Mouse (Mus musculus) T-helper 2 cell (primary cell): ENCODE data around the gene Abcg1.

Experiments used
- in situ Hi-C: fragments of 300-600 bp; cut with MboI, MseI; formaldehyde crosslinking; loops from one replicate; pipeline ENCODE4 v1.15.1; 2025; ENCODE audit warnings: high pct_unique_total_duplicates

The Abcg1 gene

GRCm38 (mm10) chr17:31040421-31040820 is 17.1 kb upstream of the Abcg1 start:
- in situ Hi-C loops, result no loop called here

- in situ Hi-C loops, result no loop called here
Observed at GRCm38 (mm10) chr17:31042751-31043150, 14.7 kb upstream of the Abcg1 start.

DNA sequence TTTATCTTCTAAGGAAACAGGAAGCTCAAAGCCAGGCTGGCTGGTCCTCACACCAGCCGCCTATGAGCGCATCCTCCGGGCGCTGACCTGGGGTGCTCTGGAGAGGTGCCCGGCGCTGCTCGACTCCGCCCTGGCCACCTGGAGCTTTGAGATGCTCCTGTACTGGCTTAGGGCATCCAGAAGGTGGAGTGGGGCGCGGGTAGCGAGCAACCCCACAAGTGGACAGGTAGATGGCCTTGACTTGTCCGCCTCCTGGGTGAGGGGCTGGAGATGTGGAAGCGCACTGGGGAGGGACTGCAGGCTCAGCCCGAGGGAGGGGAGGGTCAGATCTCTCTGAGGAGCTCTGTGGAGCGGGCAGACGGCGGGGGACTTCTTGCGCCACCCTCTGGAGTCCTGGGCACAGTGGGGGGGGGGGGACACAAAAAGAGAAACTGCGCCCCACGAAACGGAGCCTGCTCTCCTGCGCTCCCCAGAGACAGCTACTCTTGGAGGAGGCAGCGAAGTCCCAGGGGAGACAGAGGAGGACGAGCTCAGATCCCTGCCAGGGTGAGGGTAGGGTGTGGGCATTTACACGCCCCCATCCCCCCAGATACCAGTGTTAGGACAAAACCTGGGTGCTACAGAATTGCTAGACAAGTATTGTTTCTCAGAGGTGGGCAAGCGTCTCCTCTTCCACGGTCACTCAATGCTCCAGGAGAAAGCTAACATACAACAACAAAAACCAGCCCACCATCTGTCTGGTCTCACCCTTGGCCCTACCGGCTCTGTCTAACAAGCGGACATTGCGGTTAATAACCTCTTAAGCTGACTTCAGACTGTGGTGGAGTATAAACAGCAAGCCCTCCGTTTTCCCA is 643 bp downstream of the Abcg1 start:
- in situ Hi-C loops, result no loop called here

DNA sequence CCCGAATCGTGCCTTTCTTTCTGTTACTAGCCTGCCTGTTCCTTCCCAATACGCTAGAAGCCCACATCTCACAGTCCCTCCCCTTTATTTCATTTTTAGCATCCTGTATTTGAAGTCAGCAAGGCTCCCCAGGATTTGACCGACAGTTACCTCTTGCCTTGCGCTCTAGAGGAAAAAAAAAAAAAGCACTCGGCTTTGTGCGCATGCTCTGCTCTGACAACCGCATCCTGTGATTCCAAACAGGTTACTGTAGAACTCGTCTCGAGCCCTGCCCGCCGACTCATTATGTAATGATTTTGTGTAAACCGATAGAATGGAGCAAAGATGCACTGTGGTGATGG is 1.2 kb downstream of the Abcg1 start:
- in situ Hi-C loops, result no loop called here

DNA sequence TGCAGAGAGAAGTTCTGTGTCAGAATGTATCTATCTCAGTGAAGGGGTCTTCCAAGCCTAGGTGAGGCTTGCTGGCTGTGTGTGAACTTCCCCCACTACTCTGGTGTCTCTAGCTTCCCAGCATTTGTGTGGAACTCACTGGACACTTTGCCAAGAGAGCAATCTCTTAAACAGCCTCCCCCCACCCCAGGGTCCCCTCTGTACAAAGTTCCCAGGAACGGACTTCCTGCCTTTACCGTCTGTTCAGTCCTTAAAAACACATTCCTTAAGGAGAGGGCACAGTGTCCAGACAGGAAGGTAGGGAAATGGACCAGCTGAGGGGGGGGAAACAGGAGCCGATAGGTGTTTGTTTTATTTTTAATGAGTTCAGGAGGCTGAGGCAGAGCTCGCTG is 2.7 kb downstream of the Abcg1 start:
- in situ Hi-C loops, result no loop called here

DNA sequence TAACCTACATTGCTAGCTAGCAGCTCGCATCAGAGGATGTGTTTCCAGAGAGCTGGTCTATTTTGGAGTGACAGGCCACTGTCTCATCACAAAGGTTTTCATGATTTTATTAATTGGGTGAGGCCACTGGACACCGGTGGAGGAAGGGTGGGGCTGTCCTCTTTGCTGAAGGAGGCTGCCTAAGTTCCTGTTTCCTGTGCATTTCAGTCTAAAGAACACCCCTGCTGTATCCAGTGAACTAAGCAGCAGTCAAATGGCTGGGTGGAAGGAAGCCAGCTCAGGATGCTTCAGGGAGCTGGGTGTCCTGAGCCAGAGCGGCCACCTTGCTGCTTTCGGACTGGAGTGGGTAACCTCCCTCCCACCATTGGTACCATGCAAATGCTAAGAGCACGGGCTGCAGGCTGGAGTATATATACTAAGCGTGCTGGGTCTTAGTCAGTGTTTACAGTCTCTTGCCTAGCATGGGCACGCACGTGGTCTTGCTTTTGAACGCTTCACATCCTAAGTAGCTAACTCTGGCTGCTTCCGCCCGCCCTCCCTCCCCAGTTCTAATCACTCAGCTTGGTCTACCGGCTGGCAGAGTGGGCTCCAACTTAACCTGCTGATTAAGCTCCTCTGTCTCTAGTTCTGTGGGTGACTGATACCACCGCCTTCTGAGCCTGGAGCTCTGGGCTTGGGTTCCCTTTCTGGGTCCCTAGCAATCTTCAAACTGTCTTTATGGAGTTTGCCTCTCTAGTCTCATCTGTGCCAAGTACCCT is 3.3 kb downstream of the Abcg1 start:
- in situ Hi-C loops, result no loop called here

DNA sequence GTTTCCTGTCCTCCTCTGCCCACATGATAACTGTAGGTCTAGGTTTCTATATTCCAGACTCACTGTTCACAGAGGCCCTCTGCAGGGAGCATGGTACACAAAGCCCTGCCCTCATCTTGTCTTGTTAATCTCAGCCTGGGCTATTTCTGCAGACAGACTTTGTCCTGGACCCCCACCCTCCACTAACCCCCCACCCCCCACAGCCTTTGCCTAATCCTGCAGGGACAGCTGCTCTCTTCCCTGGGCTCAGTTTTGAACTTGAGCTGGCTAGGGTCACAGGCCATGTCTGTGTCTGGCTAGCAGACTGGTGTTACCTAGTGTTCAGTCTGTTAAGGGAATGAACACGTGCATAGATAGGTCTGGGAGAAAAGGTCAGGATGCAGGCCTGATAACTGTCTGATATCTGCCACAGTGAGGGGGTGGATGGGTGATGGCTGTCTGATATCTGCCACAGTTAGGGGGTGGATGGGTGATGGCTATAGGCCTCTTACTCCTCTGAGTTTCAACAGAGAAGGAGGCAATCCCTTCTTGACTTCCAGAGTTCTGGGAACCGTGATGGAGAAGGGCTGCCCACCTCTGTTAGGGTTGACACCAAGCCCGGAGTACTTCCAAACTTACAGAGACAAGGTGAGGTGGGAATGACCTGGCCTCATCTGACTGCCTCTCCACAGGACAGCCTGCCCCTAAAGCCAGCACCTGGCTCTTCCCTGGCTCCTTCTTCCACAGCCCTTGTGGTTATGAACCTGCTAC is 4.0 kb downstream of the Abcg1 start:
- in situ Hi-C loops, result no loop called here

- in situ Hi-C loops, result no loop called here
Observed at GRCm38 (mm10) chr17:31066058-31066457, 8.6 kb downstream of the Abcg1 start.

GRCm38 (mm10) chr17:31067051-31067450 is 9.6 kb downstream of the Abcg1 start:
- in situ Hi-C loops, result no loop called here

DNA sequence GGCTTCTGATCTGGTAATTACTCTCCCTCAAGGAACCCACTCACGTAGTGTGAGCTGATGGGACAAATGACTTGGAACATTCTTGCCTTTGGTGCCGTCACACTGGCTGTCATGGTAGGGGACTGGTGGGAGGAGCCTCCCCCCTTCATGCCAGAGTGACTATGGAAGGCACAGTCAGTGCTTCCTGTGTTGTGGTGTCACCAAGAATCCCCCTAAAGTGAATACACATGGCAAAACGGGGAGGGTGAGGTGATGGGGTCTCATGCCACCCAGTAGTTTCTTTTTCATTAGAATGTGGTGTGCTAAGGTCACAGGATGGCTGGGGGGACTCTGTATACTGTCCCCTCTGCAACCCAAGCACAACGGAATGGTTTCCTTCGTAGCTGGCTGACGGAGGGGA is 11.6 kb downstream of the Abcg1 start:
- in situ Hi-C loops, result no loop called here

DNA sequence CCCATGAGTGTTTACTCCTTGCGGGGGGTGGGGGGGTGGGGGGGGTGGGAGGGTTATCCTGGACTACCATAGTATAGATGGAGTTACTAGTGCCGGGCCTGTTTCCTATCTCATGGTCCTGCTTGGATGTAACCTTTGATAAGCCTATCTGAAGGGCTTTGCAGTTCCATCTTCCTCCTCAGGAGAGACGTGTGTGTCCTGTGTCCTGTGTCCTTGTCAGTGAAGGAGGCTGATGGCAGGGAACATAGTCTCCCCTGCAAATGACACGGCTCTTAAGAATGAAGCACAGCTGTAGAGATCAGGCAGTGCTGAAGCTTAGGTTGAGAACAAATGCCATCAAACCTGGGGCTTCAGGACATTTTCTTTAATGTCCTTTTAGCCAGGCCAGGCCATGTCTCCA is 12.4 kb downstream of the Abcg1 start:
- in situ Hi-C loops, result loop anchor here (10.0 kb wide), 2 partner anchors 135 to 1805 kb away; partner anchors contain the start of genes BC004004, Ppil1 and Ubash3a

GRCm38 (mm10) chr17:31070403-31071185 is 13.1 kb downstream of the Abcg1 start:
- in situ Hi-C loops, result loop anchor here (10.0 kb wide), 2 partner anchors 134 to 1806 kb away; partner anchors contain the start of genes BC004004, Ppil1 and Ubash3a

GRCm38 (mm10) chr17:31071421-31072301 is 14.2 kb downstream of the Abcg1 start:
- in situ Hi-C loops, result loop anchor here (10.0 kb wide), 2 partner anchors 133 to 1807 kb away; partner anchors contain the start of genes BC004004, Ppil1 and Ubash3a

GRCm38 (mm10) chr17:31072872-31073271 is 15.4 kb downstream of the Abcg1 start:
- in situ Hi-C loops, result loop anchor here (10.0 kb wide), 2 partner anchors 132 to 1808 kb away; partner anchors contain the start of genes BC004004, Ppil1 and Ubash3a

DNA sequence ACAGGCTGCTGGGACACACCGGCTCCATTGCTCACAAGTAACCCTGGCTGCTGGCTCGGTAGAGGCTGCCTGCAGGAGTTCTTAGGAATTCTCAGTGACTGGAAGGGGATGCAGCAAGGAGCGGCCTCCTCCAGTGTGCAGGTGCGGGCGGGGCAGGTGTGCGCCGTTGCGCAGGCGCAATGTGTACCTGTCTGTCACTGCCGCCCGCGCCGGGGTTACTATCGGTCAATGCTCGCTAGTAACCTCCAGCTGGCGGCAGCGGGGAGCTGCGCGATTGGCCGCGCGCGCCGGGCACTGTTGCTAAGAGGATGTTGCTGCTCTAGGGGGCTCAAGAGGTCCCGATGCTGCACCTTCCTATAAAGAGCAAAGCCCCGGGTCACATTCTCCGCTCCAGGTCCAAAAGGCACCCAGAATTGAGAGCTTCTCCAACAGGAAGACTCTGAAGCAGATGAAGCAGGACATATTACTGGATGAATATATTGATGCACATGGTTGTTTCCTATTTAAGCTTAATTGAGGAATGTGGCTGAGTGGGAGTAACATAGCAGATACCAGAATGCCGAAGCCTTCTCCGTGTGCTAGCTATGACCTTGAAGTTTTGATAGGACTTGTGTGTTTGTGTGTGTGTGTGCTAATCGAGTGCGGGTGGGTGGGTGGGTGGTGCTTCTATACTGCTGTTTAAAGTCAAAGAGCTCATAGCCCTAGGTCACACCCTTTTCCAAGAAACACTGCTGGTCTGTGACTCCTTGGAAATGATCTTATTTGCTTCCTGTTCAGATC is 16.0 kb downstream of the Abcg1 start:
- in situ Hi-C loops, result loop anchor here (10.0 kb wide), 2 partner anchors 131 to 1809 kb away; partner anchors contain the start of genes BC004004, Ppil1 and Ubash3a

- in situ Hi-C loops, result loop anchor here (10.0 kb wide), 2 partner anchors 131 to 1809 kb away; partner anchors contain the start of genes BC004004, Ppil1 and Ubash3a
Observed at GRCm38 (mm10) chr17:31074053-31074590, 16.6 kb downstream of the Abcg1 start.

GRCm38 (mm10) chr17:31074666-31075065 is 17.2 kb downstream of the Abcg1 start:
- in situ Hi-C loops, result loop anchor here (10.0 kb wide), 2 partner anchors 130 to 1810 kb away; partner anchors contain the start of genes BC004004, Ppil1 and Ubash3a

DNA sequence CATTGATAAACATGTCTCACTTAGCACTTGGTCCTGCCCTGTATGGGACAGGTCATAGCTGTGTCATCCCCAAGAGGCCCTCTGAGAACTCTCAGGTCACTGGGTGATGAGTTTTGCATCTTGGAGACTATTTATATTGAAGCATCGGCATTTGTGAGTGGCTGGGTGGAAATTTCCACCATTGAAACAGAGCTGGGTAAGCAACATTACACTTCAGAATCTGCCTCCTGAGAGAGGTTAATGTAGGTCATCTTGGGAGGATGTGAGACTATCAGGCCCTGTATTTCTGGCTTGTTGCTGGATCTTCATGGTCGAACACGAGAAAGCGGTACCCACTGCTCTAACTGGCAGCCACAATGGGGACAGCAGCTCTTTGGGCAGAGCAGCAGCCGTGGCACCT is 18.0 kb downstream of the Abcg1 start:
- in situ Hi-C loops, result loop anchor here (10.0 kb wide), 2 partner anchors 129 to 1811 kb away; partner anchors contain the start of genes BC004004, Ppil1 and Ubash3a
